Mouse (Mus musculus) frontal cortex, postnatal 25 days (tissue): ENCODE data around the gene Dap.

Experiments used
- DNase-seq, 2 experiments: peaks; one replicate each; pipeline ENCODE4 v3.0.0; 2022; ENCODE audit warnings: low spot score in 2 of 2

Dap gene

DNA sequence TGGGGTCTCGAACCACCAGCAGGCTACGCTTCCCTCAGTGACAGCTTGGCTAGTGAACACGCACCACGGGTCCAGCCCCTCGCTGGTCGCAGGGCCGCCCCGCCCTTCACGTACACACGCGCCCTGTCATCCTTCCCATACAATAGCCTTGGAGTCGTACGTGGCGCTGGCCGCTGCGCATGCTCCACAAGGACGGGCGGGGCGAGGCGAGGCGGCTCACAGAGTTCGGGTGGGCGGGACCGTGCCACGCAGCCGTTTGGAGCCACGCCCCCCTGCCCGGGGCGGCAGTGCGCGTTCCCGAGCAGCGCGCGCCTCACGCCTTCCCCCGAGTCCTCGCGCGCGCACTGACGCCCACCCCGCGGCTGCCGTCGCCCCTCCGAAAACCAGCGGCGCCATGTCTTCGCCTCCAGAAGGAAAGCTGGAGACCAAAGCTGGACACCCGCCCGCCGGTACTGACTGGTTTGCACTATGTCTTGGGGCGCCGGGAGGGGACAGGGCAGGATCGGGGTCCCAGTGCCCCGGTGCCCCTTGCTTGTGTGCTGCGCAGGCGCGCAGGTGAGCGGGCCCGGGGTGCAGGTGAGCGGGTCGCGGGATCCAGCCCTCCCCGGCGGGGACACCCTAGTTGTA, at the start of gene Dap:
Gene Dap, plus strand, starts transcription at position 180 of the 627 bp plus-strand sequence.
- peak; percentile 93 to 95 for DNase-seq

DNA sequence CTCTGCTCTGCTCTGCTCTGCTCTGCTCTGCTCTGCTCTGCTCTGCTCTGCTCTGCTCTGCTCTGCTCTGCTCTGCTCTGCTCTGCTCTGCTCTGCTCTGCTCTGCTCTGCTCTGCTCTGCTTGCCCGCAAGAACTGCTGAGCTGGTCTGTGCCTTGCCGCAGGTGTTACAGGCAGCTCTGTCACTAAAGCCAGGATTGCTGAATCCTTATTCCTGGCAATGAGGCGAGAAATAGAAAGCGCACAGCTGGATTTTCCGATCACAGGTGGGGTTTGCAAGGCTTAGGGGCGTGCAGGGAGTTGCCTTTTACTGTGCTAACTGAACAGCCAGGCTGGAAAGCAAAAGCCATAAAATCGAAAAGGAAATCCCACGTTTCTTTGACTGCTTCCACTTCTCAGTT, 47.5 kb upstream of the Dap start:
- DNase-seq: no peak

DNA sequence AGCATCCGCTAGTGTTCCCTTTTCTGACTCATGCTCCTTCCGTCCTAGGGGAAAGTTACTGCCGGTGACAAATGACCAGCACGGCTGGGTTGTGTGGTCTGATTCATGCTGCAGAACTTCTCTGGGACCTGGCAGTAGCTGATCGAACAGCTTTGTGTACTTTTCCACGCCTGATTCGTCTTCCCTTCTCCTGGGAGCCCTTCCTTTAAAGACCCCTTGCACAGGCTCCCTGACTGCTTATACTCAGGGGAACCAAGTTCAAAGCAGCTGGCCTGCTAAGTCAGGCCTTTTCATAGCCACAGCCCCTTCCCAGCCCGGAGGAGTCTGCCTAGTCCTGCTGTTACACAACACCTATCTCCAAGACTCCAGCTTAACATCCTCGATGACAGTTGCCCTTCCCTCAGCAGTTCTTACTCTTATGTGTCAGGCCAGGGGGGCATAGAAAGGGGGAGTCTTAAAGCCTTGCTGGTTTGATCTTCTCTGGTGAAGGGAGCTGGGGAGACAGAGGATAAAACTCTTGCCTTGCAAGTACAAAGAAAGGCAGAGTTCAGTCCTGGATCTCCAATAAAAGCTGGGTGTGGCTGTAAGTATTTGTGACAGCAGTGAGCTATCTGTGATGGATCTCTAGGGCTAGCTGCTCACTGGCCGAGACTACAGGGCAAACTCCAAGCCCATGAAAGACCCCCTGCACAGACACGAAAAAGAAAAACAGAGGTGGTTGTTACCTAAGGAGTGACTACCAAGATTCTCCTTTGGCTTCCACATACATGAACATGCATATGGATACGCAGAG, 39.3 kb upstream of the Dap start:
- no peak for DNase-seq

DNA sequence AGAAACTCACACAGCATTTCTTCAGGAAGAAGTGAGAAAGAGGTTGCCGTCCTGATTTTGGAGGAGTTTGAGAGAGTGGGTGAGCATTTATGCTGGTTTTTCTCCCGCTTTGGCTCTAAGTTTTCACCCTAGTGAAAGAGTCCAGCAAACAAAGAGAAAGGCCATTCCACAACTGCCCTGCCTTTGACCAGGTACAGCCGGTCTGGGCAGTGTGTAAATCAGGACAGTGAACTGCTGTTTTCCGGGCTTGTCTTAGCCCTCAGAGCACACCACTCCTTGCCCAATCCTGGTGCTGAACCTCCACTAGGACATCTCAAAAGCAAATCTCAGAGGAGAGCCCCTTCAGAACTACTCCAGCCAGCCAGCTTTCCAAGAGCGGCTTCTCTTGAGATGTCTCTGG, 38.6 kb upstream of the Dap start:
- DNase-seq: no peak

GRCm38 (mm10) chr15:31186371-31186901, 37.7 kb upstream of the Dap start:
- no peak for DNase-seq

- no peak for DNase-seq
Measured at GRCm38 (mm10) chr15:31192563-31192962, 31.6 kb upstream of the Dap start.

- no peak for DNase-seq
Measured at GRCm38 (mm10) chr15:31195776-31196175, 28.3 kb upstream of the Dap start.

DNA sequence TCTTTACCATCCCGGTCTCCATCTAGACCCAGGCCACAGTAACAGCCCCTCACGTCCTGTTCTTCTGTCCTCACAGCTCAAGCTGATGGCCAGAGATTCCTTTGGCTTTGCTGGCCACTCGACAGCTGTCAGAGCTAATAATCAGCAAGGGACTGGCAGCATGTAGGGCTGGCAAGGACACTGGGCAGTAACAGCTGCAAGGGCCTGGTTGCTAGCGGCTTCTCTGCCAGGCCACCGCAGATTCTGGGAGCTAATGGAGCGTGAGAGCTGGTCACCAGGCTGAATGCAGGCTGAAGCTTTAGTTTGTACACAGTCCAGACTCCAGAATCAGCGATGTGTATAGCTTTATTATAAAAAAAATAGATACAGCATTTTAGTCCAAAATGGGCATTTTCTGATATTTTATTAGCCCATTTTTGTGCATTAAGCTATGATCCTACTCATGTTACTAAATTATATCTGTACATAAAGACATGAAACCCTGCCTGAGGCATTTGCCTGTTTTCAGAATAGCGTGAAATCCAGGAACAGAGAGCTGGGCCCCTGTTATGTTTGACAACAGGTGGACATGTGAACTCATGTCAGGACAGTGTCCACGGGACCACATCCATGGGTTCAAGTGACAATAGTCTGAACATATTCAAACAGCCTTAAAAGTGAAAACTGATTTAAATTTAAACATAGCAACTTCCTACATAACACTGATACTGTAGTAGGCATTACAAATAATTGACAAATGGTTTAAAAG, 16.6 kb upstream of the Dap start:
- DNase-seq: no peak

GRCm38 (mm10) chr15:31211910-31212309, 12.2 kb upstream of the Dap start:
- no peak for DNase-seq

DNA sequence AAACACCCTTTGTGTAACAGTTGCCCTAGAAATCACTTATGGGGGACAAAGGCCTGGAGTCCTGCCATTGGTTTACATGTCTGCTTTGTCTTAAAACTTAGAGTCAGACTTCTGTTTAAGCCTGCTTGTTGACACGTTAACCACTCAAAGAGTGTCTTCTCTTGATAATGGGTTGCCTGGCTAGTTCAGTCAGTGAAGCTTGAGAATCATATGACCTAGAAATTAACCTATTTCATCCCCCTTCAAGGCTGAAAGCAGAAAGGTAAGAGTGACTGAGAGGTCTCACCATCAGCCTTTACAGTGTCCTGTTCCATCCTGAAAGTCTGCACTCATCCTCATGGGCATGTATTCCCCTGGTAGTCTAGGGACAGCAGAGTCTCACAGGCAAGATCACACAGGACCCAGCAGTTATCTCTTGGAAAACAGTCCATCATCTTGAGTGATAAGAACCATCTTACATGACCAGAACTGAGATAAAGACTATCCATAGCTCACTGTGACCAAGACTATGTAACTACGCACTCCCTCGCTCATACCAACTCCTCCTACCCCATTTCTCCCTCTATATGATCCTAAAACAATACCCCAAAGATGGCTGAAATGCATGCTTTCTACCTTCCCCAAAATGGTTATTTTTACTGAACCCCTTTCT, 10.4 kb upstream of the Dap start:
- no peak for DNase-seq

DNA sequence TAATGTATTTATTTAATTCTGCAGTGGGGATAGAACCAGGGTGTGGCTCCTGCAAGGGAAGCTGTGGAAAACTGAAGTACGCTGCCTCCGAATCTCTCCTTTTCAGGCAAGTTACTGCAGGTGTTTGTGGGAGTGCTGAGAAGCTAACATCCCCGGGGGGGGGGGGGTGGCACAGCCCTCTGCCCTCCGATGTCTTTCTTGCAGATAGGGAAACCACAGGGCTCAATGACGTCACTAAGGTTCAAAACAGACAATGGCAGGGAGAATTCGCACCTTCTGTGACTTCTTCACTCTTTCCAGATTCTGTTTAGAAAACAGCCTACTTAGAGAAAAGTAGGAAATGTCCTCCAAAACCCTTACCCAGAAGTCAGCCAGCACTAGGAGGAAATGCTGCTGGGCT, 1.9 kb upstream of the Dap start:
- no peak for DNase-seq

DNA sequence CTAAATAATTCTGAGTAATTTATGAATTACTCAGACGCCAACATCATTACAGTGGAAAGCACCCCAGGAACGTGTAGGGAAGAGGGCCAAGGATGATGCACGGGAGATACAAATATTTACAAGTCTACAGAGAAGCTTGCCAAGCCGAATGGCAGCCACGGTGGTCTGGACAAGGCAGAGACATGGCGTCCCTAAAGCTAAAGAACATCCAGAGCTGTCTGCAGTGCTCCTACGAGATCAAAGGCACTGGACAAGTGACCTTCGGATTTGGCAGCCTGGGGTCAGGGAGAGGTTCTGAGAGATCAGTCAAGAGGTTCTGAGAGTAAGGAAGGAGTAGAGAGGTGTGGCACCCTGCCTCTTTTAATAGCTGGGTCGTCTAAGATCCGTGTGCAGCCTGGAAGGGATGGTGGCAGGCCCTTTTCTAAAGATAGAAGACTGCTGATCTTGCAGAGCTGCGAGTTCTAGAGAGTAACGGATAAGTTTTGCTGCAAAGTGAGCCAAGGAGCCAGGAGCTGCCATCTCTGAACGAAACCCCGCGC, 449 bp upstream of the Dap start:
- no peak for DNase-seq

GRCm38 (mm10) chr15:31224806-31225642, 910 bp downstream of the Dap start:
- DNase-seq: no peak

DNA sequence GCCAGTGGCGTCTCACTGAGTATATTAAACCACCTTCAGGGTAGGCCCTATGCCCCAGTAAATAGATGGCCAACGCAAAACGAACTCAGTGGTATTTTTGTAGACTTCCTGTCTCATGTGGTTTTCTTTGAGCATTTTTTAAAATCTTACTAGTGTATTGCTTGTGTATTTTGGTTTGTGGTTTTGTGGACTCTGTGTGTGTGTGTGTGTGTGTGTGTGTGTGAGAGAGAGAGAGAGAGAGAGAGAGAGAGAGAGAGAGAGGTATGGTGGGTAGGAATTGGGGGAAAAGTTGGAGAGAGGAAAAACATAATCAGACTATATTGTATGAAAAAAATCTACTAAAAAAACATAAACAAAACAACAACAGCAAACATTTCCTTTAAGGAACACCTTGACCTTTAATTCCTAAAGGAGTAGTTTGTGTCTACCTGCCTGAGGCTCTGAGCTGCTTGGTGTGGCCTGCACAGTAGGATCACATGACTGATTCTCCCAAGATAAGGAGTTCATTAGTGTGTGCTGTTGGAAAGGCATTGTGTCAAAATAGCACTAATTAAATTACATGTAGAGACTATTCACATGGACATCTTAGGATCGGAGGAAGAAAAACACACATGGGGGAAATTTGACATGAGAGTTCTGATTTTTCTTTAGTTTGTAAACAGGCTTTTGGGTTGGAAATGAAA, 1.7 kb downstream of the Dap start:
- DNase-seq: no peak

DNA sequence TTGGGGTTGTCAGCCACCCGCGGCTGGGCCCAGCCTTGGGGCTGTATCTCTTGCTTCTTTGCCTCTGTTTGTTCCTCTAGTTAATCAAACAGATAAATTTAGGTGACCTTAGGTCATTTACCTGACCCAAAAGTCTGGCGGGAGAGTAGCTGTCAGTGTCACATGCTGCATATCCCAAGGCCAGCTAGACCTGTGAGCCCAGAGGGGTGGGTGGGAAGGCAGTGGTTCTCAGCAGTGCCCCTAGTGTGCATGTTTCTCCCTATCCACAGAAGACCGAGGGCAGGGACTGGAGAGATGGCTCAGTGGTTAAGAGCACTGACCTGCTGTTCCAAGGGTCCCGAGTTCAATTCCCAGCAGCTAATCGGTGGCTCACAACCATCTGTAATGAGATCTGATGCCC, 2.4 kb downstream of the Dap start:
- DNase-seq: no peak

DNA sequence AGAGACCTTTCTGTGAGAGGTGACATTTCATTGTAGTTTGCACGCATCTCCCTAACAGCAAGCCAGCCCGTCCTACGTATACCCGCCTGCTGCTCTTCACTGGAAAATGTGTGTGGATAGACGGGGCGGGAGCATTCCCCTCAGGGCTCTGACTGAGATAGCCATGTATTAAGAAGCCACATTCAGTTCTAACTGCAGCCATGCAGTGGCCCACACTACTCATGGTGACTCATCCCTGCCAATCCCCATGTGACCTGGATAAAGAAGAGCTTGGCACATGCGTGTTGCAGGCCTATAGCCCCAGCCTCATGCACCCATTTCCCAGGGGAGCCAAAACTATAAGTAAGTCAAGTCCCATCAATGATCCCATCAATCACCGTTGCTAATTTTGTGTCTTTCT, 3.7 kb downstream of the Dap start:
- DNase-seq: no peak

DNA sequence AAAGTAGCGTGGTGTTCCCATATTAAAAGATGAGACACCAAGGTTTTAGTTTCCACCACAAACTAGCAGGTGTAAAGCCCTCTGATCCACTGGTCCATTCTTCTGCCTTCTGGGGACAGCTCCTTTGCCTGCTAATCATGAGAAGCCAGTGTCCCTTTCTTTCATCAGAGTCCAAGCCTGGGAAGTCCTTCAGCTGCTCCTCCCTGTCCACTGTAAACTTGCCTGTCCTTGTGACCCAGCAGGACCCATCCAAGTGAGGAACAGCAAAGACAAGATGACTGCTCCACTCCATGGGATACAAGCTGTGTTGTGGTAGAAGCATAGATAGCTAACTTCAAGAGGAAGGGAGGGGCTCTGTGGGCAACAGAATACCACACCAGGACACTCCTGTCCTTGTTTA, 8.9 kb downstream of the Dap start:
- no peak for DNase-seq

DNA sequence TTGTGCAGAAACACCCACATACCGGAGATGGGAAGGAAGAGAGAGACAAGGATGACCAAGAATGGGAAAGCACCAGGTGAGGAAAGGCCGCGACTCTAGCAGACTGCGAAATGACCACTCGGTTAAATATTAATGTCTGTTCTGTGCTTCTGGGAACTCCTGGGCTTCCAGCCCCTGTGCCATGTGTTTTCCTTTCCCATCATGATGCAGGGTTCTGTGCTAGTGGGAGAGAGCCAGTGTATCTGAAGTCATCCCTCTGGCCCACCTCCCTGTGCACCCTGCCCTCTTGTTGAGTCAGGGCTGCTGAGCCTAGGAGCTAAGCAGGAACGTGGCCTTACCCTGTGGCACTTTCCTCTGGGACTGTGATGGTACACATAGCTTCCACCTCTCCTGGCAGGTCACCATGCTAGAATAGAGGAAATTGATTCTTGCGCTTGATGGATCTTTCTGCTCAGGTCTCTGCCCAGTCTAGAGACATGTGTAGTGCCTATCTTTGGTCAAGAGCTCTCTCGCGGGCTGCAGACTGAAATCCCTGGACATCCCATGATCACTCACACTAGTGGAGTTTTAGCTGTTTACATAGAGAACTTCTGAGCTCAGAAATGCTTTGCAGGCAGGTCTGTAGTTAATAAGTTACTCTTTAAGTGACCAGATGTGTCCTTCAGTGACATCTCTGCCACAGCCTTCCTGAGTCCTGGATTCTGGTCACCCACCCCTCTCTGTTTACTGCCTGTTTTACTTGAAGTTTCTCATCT, 11.9 kb downstream of the Dap start:
- no peak for DNase-seq

DNA sequence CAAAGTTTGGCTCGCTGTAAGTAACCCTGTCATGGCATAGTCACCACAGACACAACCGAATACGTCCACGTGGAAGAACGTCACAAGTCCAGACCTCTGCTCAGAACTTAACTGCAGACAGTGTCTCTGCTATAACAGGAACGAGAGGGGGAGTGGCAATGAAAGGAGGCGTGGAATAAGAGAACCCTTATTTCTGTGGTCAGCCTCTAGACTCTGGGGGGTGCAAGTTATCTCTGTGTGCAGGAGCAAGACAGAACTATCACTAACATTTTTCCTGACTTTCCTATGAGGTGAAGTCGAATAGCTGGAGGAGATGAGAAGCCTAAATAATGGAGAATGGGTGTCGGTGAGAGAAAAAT, 12.4 kb downstream of the Dap start:
- DNase-seq: no peak

DNA sequence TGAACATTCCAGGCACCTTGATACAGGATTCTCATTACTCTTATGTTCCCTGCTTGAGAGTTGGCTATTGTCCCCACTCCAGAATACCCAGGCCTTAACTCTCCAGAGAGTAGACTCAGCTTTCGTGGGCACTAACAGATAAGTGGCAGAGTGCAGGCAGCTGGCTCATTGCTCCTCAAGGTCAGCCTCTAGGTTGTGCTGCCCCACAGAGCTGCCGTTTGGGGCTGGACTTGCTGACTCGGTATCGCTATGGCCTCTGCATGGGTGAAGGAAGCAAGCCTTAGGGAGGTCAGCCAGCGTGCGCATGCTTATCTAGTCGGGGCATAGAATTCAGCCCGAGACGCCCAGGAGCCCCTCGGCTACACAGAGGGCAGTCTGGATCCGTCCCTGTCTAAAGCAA, 13.3 kb downstream of the Dap start:
- no peak for DNase-seq
